Mouse (Mus musculus) thymus, postnatal 25 days (tissue): ENCODE data around the gene Nanos3.
A peak's percentile ranks its signal among the peaks of the same experiment; 100 is the strongest.

Source experiments
- DNase-seq: peaks from one replicate; pipeline ENCODE4 v3.0.0; 2022

The Nanos3 gene

GRCm38 (mm10) chr8:84200652-84201544 is 15.9 kb upstream of the Nanos3 start:
- peak; percentile 65 for DNase-seq

- no peak for DNase-seq
These were observed 15.1 kb upstream of the Nanos3 start for GRCm38 (mm10) chr8:84200126-84200555.

- DNase-seq, result peak; percentile 33
These were observed 14.5 kb upstream of the Nanos3 start for GRCm38 (mm10) chr8:84199348-84200125.

- no peak for DNase-seq
These were observed 13.9 kb upstream of the Nanos3 start for GRCm38 (mm10) chr8:84198871-84199270.

- peak; percentile 95 for DNase-seq
These were observed 13.1 kb upstream of the Nanos3 start for GRCm38 (mm10) chr8:84197922-84198774.

GRCm38 (mm10) chr8:84197141-84197921 is 12.3 kb upstream of the Nanos3 start:
- DNase-seq, result peak; percentile 88

- no peak for DNase-seq
These were observed 9.3 kb upstream of the Nanos3 start for GRCm38 (mm10) chr8:84194224-84194743.

- no peak for DNase-seq
These were observed 8.5 kb upstream of the Nanos3 start for GRCm38 (mm10) chr8:84193566-84193965.

GRCm38 (mm10) chr8:84193161-84193560 is 8.1 kb upstream of the Nanos3 start:
- DNase-seq, result no peak

GRCm38 (mm10) chr8:84192555-84192954 is 7.5 kb upstream of the Nanos3 start:
- DNase-seq, result peak; percentile 53

- DNase-seq, result no peak
These were observed 7.0 kb upstream of the Nanos3 start for GRCm38 (mm10) chr8:84192023-84192422.

GRCm38 (mm10) chr8:84190191-84190867 is 5.3 kb upstream of the Nanos3 start:
- peak; percentile 37 for DNase-seq

GRCm38 (mm10) chr8:84189603-84190002 is 4.6 kb upstream of the Nanos3 start:
- no peak for DNase-seq

- DNase-seq, result no peak
These were observed 3.7 kb upstream of the Nanos3 start for GRCm38 (mm10) chr8:84188671-84189070.

GRCm38 (mm10) chr8:84187065-84187755 is 2.2 kb upstream of the Nanos3 start:
- DNase-seq, result peak; percentile 90

- peak; percentile 82 for DNase-seq
These were observed 1.5 kb upstream of the Nanos3 start for GRCm38 (mm10) chr8:84186547-84186946.

GRCm38 (mm10) chr8:84184085-84185043 is 653 bp downstream of the Nanos3 start:
- DNase-seq, result no peak

GRCm38 (mm10) chr8:84183261-84184084 is 1.5 kb downstream of the Nanos3 start:
- DNase-seq, result peak; percentile 73
